Mouse (Mus musculus): Measurements from ENCODE around the gene Grik5. TPM values are rescaled to one million over a fixed set of nuclear protein-coding genes. Genes with fewer than 3 reads are reported as not detected.

Grik5 gene
- total RNA-seq, 2 experiments from 2014 or later, result 204 to 219 TPM

- DNase-seq, result no peak
- intact Hi-C loops (cut with DNase I), result no loop called here
Measured at GRCm38 (mm10) chr7:25041921-25042320, 30.2 kb downstream of the Grik5 start.

GRCm38 (mm10) chr7:25035916-25036315 is 36.2 kb downstream of the Grik5 start:
- DNase-seq, result peak; percentile 86
- intact Hi-C loops (cut with DNase I), result no loop called here

GRCm38 (mm10) chr7:25034796-25035195 is 37.4 kb downstream of the Grik5 start:
- intact Hi-C loops (cut with DNase I), result no loop called here

DNA sequence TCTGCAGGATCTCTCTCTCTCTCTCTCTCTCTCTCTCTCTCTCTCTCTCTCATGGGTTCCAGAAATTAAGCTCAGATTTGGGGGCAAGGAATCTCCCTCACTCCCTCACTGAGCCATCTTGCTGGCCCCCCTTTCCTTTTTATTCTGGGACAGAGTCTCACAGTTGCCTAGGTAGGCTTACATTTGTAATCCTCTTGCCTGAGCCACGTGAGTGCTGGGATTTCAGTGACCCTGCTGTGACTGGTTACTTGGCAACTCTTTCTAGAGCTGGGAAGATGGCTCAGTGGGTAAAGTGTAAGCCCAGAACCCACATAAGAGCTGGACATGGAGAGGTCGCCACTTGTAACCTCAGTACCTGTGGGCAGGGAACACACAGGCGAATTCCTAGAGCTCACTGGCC is 40.6 kb downstream of the Grik5 start:
- intact Hi-C loops (cut with DNase I), result no loop called here
- no peak for DNase-seq

More at GRCm38 (mm10) chr7:25034796-25035195, 37.4 kb downstream of the Grik5 start:
- DNase-seq, result no peak

DNA sequence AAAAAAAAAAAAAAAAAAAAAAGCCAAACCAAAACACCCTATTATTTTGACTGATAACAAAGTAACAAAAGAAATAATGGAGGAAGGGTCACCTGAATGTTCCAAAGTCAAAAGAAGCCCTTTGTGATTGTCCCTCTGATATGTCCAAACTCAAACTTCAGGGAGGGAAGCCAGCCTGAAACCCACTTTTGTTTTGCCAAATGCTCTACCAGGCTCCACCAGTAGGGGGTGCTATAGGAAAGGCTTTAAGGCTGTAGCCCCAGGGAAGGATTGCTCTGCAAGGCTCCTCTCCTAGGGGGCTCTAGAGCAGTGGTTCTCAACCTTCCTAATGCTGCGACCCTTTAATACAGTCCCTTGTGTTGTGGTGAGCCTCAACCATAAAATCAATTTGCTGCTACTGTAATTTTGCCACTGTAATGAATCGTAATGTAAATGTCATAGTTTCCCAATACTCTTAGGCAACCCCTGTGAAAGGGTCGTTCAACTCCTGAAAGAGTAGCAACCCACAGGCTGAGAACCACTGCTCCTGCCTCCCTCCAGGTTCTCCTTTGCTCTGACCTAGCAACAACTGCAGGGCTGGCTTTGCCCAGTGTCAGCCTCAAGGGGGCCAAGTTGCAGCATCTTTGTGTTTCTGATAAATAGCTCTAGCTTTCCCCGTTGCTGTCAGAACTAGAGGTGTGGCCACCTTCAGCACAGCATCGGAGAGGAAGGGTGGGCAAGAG is 42.0 kb downstream of the Grik5 start:
- intact Hi-C loops (cut with DNase I), result no loop called here

DNA sequence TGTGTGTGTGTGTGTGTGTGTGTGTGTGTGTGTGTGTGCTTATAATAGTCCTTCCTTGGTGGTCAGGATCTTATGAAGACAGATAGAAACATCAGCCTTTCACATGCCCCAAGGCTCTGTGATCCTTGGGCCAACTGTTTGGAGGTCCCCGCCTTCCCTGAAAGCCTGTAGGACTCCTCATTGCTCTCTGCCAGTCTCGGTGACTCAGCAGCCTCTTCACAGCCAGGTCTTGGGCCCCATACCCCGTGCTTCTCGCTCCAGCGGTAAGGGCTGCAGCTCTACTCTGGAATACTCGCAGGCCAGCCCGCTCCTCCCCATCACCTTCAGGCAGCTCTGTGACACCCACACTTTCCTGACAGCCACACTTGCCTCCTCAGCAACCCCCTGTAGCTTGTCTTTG is 45.7 kb downstream of the Grik5 start:
- intact Hi-C loops (cut with DNase I), result no loop called here
- no peak for DNase-seq

More for the DNA sequence above, 42.0 kb downstream of the Grik5 start:
- DNase-seq, result peak; percentile 82

DNA sequence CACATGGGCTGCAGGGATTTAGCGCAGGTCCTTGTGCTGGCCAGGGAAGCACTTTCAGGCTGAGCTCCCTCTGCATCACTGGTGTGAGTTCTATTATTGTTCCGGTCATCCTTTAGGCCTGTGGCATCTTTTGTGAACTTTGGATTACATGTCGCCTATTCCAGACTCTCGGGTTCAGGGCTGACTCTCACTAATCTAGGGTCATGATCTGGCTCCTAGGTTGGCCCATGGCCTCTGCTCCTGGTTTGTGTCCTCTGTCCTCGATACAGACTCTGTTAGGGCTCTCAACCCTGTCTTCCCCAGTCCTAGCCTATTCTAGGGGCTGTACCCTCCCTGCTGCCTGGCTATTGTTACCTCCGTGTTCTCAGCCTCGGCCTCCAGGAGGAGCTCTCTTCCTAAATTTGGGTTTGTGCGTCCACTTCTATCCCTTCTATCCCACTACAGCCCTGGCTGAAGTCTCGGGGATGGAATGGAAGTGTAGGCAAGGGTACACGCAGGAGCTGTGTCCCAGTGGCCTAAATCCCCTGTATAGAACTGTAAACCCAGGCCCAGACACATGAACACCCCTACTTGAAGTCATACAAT is 46.2 kb downstream of the Grik5 start:
- intact Hi-C loops (cut with DNase I), result no loop called here
- DNase-seq, result peak; percentile 44

GRCm38 (mm10) chr7:25011592-25011991 is 60.6 kb downstream of the Grik5 start:
- no peak for DNase-seq
- intact Hi-C loops (cut with DNase I), result no loop called here

DNA sequence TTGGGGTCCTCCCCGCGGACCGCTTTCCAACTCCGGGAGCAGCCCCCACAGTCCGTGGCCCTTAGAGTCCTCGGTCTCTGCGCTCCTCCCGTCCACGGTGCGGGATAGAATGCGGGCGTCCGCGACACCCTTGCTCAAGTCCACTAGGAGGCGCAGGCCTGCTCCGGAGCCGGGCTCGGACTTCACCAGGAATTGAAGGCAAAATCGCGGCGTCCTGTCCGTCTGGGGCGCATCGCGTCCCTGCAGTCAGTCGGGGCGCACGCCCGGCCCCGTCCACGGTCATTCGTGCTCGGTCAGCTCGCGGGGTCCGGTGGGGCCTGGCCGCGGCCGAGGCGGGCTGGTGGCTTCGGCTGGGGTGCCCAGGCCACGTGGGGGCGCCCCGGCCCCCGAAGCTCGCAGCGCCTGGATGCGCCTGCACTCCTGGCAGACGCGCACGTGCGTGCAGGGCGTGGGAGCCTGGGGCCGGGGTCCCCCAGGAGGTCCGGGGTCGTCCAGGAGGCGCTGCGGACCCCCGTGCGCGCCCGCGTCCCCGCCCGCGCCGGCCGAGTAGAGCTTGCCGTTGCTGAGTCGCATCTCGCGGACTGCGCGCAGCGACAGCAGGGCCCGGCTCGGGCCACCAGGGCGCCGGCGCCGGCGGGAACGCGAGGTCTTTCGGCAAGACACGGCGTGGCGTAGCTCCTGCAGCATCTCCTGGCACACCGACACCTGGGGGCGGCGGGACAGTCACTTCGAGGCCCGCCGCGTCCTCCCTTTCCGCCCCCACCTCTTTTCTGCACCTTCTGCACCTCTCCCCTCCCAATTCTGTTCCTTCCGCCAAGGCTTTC is 61.8 kb downstream of the Grik5 start:
- intact Hi-C loops (cut with DNase I), result no loop called here
- peak; percentile 82 for DNase-seq

DNA sequence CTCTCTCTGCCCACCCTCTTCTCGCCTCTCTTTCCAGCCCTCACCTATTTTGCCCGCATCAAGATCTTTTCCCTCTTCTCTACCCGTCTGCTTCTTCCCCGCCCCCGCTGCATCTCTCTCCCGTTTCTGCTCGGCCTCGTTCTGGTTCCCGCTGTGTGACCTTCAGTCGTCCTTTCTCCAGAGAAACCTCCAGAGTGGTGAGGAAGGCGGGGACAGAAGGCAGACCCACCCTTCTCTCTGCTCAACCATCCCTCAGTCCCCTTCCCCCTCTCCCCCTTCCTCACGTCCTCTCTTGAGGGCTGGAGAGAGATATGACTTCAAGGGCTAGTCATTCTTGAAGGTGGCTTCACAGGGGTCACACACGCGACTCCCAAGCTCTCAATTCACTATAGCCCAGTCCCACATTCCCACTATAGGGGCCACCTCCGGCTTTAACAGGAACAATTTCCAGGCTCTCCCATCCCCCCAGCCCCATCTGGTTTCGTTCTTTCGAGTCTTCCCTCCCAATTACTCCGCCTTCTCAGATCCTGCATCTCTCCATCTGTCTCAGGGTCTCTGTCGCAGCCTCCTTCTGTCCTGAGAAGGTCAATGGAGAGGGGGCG is 62.9 kb downstream of the Grik5 start:
- intact Hi-C loops (cut with DNase I), result no loop called here

GRCm38 (mm10) chr7:25008635-25009034 is 63.5 kb downstream of the Grik5 start:
- intact Hi-C loops (cut with DNase I), result no loop called here

More for the DNA sequence above, 62.9 kb downstream of the Grik5 start:
- DNase-seq, result peak; percentile 85

DNA sequence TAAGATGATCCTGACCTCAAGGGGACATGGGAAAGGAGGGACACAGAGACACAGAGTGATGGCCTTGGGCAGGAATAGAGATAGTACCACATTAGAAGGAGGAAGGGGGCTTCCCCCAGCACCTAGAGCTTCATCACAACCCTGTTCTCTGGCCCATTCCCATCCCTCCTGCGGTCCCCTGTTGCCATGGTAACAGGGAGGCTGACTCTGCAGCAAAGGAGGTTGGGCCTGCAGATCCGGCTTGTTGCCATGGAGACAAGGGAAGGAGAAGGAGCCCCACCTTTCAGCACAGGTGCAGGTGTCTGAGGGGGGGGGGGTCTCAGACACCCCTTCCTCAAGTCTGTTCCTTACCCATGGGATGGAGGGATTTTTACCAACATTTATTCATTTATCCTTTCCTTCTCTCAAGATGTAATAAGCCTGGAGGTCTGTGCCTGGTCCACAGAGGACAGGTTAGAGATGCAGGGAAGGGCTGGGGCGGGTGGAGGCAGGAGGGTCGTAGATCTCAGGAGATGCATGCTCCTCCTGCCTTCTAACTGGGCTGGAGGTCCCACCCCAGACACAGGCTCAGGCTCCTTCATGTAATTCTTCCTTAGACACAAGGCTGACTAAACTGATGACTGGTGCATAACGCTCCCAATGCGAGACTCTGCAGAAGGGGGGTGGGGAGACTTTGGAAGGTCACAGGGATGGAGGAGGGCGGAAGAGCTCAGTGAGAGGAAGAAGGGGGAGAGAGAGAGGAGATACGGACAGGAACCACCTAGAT is 64.4 kb downstream of the Grik5 start:
- intact Hi-C loops (cut with DNase I), result no loop called here
- peak; percentile 88 for DNase-seq

More at GRCm38 (mm10) chr7:25008635-25009034, 63.5 kb downstream of the Grik5 start:
- peak; percentile 77 for DNase-seq

DNA sequence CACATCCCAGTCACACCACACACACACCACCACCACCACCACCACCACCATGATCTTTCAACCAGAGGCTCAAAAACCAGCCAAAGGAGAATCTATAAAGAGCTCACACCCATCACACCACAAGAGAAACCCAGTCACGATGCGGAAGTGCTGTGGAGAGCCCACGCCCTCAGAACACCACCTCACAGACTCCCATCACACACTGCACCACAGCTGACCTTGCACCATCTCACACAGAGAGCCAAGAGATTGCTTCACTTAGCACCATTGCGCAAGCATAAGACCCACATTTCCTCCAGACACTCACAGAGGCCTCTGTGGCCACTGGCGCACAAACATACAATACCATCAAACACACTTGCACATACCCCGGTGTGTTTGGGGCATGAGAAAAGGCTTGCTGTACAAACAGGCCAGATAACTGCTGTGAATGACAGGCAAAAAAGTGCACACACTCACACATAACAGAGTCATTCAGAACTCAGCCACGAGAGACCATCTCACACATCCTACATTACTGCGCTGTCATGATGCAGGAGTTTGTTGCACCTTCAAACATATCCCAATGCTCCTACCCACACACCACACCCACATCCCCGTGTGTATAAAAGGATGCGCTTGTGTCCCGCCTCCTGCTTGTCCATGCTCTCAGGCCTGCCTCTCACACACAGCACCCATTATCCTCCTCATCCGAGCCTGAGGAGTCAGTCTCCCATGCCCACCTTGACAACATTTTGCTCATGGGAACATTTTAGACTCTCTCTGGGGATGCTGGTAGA is 65.4 kb downstream of the Grik5 start:
- intact Hi-C loops (cut with DNase I), result no loop called here
- DNase-seq, result no peak

DNA sequence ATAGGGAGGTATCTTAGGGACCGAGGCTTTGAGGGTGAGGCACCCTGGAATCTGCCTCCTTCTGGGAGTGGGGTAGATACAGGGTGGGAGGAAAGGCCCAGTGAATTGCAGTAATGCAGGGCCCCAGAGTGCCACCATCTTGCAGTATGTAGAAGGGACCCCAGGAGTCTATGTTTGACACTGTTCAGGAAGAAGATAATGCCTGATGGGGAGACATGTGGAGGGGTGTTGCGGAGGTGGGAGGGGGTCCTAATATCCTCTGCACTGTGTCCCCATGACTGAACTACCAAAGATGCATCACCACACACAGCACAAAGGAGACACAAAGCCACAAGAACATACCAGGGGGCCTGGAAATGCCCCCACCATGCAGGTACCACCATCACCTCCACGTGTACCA is 66.0 kb downstream of the Grik5 start:
- intact Hi-C loops (cut with DNase I), result no loop called here
- no peak for DNase-seq

DNA sequence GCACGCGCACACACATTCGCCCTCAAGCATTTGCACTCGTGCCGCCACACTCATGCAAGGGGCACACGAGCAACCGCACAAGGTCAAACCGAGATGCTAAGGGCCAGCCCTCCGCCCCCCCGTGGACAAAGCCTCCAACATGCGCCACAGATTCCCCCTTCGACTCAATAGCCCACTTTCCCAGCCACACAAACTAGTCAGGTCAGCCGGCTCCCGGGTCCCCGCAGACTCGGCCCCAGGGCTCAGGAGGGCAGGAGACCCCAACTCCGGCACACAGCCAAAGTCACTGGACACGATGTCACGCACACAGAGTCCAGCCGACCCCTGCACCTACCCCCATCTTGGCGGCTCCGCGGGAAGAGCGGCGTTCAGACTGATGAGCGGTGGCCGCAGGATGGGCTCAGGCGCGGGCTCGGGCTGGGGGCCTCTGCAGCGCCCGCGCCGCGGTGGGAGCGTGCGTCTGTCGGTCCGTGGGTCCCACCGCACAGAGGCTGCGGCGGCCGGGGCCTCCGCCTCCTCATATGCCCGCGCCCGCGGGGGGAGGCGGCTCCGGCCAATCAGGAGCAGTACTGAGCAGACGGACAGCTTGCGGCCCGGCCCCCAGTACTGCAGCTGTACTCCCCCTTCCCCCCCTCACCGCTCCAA is 66.6 kb downstream of the Grik5 start, which contains the start of gene Atp1a3:
Atp1a3 (minus strand) TSS at position 538 of the 645 bp plus-strand sequence.
- intact Hi-C loops (cut with DNase I), result no loop called here

DNA sequence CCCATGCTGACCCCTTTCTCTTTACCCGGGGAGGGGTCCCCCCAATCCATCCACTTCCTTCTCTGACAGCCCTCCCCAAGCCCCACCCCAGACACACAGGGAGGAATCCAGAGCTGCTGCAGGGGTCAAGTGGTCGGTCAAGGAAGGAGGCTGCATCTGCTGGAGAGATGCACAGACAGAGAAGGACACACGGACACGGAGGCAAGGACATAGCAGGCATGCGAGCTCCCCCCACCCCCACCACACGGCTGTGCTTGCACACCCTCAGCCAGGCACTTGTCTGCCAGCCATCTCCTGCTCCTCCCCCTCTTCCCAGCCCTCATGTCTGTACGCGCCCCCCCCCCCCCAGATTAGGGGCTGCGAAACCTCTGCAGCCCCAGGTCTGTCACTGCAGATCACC is 67.3 kb downstream of the Grik5 start:
- intact Hi-C loops (cut with DNase I), result no loop called here
- DNase-seq, result no peak

More for the DNA sequence above, 66.6 kb downstream of the Grik5 start, which contains the start of gene Atp1a3:
- DNase-seq, result peak; percentile 92

- no peak for DNase-seq
- intact Hi-C loops (cut with DNase I), result no loop called here
Measured at GRCm38 (mm10) chr7:25003820-25004388, 68.2 kb downstream of the Grik5 start.

GRCm38 (mm10) chr7:25003291-25003690 is 68.9 kb downstream of the Grik5 start:
- peak; percentile 35 for DNase-seq
- intact Hi-C loops (cut with DNase I), result no loop called here

DNA sequence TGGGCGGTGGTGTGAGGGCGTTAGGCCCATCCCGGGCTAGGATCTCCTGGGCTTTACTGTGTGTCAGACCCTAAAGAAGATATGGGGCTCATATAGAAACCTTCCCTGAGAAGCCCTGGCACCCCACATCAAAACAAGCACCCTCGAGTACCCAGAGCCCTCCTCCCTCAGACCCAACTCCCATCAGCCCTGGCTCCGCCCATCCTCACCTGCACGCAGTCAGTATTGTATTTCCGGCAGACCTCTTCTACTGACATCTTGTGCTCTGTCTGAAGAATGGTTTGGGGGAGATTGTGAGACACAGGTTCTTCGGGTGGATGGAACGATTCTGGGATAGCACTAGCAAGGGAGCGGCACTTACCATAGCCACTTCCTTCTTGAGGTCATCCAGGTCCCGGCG is 71.4 kb downstream of the Grik5 start:
- intact Hi-C loops (cut with DNase I), result no loop called here
- DNase-seq, result no peak
